Mouse (Mus musculus) liver, embryonic 13.5 days (tissue): Measurements from ENCODE around the gene Rpl9-ps1. TPM values are rescaled to one million over a fixed set of nuclear protein-coding genes. Genes with fewer than 3 reads are reported as not detected.
A peak's percentile ranks its signal among the peaks of the same experiment; 100 is the strongest.

Source experiments
- ATAC-seq: fragments of 200-750 bp; cut with Nextera tagmentation; 2 replicates; pipeline ENCODE4 v1.8.0; 2017; ENCODE audit warnings: low read depth, mild to moderate bottlenecking, moderate number of reproducible peaks, moderate library complexity
- DNase-seq: peaks from one replicate; pipeline ENCODE4 v3.0.0; 2022
- H3K27ac ChIP-seq: fragments of 300-500 bp; sonication (generic); 2 replicates; pipeline ENCODE4 v1.5.1; 2015; ENCODE audit warnings: moderate library complexity, mild to moderate bottlenecking, inconsistent platforms
- H3K27me3 ChIP-seq: fragments of 300-500 bp; sonication (generic); 2 replicates; pipeline ENCODE4 v1.6.1; 2015; ENCODE audit warnings: mild to moderate bottlenecking, inconsistent platforms
- H3K36me3 ChIP-seq: fragments of 300-500 bp; sonication (generic); 2 replicates; pipeline ENCODE4 v1.6.1; 2015; ENCODE audit warnings: mild to moderate bottlenecking, inconsistent platforms
- H3K4me1 ChIP-seq: fragments of 300-500 bp; sonication (generic); replicated peaks from 2 replicates; pipeline ENCODE4 v1.6.1; 2015; ENCODE audit warnings: inconsistent platforms
- H3K4me2 ChIP-seq: fragments of 300-500 bp; sonication (generic); 2 replicates; pipeline ENCODE4 v1.6.1; 2015; ENCODE audit warnings: inconsistent platforms, mild to moderate bottlenecking, moderate library complexity
- H3K4me3 ChIP-seq: fragments of 300-500 bp; sonication (generic); replicated peaks from 2 replicates; pipeline ENCODE4 v1.5.1; 2015; ENCODE audit warnings: mild to moderate bottlenecking, inconsistent platforms
- H3K9ac ChIP-seq: fragments of 300-500 bp; sonication (generic); 2 replicates; pipeline ENCODE4 v1.6.1; 2015; ENCODE audit warnings: mild to moderate bottlenecking, inconsistent platforms
- H3K9me3 ChIP-seq: fragments of 300-500 bp; sonication (generic); replicated peaks from 2 replicates; pipeline ENCODE4 v1.6.1; 2016; ENCODE audit warnings: inconsistent platforms
- WGBS: fragments of 180-500 bp; shearing (Covaris S2); methylation state at CpG from one replicate; pipeline ENCODE4 v1.1.7; 2015; ENCODE audit not compliant: insufficient replicate concordance; 5-methylcytosine and 5-hydroxymethylcytosine counted together
- polyA plus RNA-seq: library from polyadenylated mRNA; unstranded; fragments of >200 nt; fragmentation: Nextera tagmentation; extraction: Ambion mirVana; gene quantifications from 2 replicates; pipeline ENCODE4 v1.2.1, GENCODE M21; 2015

The Rpl9-ps1 gene
- polyA plus RNA-seq, 1 experiment from 2014 or later = not detected

- Histone ChIP-seq H3K27ac (no peak overlapping the region), H3K36me3 (no peaks in the 10 kb centered on the region), H3K4me2 (no peak overlapping the region), H3K9ac (no peak overlapping the region), H3K4me3 (no peak overlapping the region), H3K9me3 (no peaks in the 10 kb centered on the region), H3K4me1 (no peaks in the 10 kb centered on the region), H3K27me3 (no peaks in the 10 kb centered on the region)
- WGBS = 12% methylated on average over 2 of the region's 2 CpGs
- DNase-seq (no peak), ATAC-seq (no peak)
Measured at GRCm38 (mm10) chr11:83641216-83641615, 4.2 kb downstream of the Rpl9-ps1 start.

GRCm38 (mm10) chr11:83640141-83640540 is 5.3 kb downstream of the Rpl9-ps1 start:
- no peak overlapping the region for H3K4me3 ChIP-seq

DNA sequence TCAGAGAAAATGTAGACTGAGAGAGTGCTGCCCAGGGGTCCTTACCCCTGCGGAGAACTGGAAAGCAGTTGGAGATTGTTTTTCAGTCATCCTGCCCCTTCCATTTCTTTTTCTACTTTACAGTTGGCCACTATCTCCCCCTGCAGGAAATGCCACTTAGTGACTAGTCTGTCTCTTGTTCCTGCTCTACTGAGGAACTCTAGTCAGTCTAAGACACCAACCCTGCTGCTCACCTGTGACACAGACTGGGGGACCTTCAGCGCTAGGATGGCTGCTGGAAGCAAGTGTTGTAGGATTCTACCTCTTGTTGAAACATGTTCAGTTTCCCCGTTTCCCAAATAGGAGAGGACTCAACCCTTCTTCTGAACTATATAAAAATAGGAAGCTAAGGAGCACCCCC is 5.9 kb downstream of the Rpl9-ps1 start:
- Histone ChIP-seq H3K36me3 (no peaks in the 10 kb centered on the region), H3K9ac (no peak overlapping the region), H3K9me3 (no peaks in the 10 kb centered on the region), H3K27me3 (no peaks in the 10 kb centered on the region), H3K27ac (no peak overlapping the region), H3K4me2 (no peak overlapping the region), H3K4me3 (no peak overlapping the region), H3K4me1 (no peaks in the 10 kb centered on the region)
- WGBS = 28% methylated on average over 3 of the region's 3 CpGs
- DNase-seq = no peak
- ATAC-seq = no peak

More at GRCm38 (mm10) chr11:83640141-83640540, 5.3 kb downstream of the Rpl9-ps1 start:
- WGBS = 15% methylated on average over 5 of the region's 5 CpGs
- Histone ChIP-seq H3K27ac (no peak overlapping the region), H3K27me3 (no peaks in the 10 kb centered on the region), H3K9ac (no peak overlapping the region), H3K36me3 (no peaks in the 10 kb centered on the region), H3K9me3 (no peaks in the 10 kb centered on the region), H3K4me1 (no peaks in the 10 kb centered on the region), H3K4me2 (no peak overlapping the region)
- DNase-seq (no peak), ATAC-seq (peak; percentile 34; the same call in 1 of the 2 replicates)

GRCm38 (mm10) chr11:83638934-83639333 is 6.5 kb downstream of the Rpl9-ps1 start:
- DNase-seq (no peak), ATAC-seq (no peak)
- no peak overlapping the region for H3K4me2 ChIP-seq
- no peaks in the 10 kb centered on the region for H3K9me3 ChIP-seq
- no peaks in the 10 kb centered on the region for H3K27me3 ChIP-seq
- no peaks in the 10 kb centered on the region for H3K4me1 ChIP-seq
- no peak overlapping the region for H3K9ac ChIP-seq
- no peak overlapping the region for H3K4me3 ChIP-seq
- 37% methylated on average over 2 of the region's 2 CpGs for WGBS
- no peaks in the 10 kb centered on the region for H3K36me3 ChIP-seq
- no peak overlapping the region for H3K27ac ChIP-seq

GRCm38 (mm10) chr11:83636742-83637235 is 8.6 kb downstream of the Rpl9-ps1 start:
- Histone ChIP-seq H3K4me2 (no peak overlapping the region), H3K27me3 (no peaks in the 10 kb centered on the region), H3K36me3 (no peaks in the 10 kb centered on the region), H3K9ac (no peak overlapping the region), H3K9me3 (no peaks in the 10 kb centered on the region), H3K27ac (no peak overlapping the region), H3K4me3 (no peak overlapping the region), H3K4me1 (no peaks in the 10 kb centered on the region)
- no peak for DNase-seq
- 33% methylated on average over 1 of the region's 1 CpGs for WGBS
- no peak for ATAC-seq

GRCm38 (mm10) chr11:83634898-83635297 is 10.5 kb downstream of the Rpl9-ps1 start:
- no peaks in the 10 kb centered on the region for H3K27me3 ChIP-seq
- 72% methylated on average over 2 of the region's 2 CpGs for WGBS
- H3K36me3 ChIP-seq = no peaks in the 10 kb centered on the region

DNA sequence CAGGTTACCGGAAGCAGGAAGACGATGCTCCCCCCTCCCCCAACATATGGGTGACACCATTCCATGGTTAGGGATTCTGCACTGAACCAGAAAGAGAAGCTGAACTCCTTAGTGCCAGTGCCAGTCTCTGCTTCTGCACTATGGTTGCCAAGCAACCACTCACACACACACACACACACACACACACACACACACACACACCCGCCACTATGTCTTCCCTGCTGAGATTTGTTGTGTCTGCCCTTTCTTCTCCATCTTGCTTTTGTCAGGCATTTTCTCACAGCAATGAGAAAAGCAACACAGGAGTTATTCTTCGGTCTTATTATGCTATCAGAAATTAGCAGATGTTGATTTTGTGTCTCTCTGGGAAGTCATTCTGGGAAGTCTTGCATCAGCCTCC is 11.0 kb downstream of the Rpl9-ps1 start:
- 62% methylated on average over 4 of the region's 4 CpGs for WGBS
- H3K4me3 ChIP-seq = no peak overlapping the region
- H3K36me3 ChIP-seq = no peaks in the 10 kb centered on the region
- no peak overlapping the region for H3K9ac ChIP-seq
- no peak overlapping the region for H3K4me2 ChIP-seq
- no peaks in the 10 kb centered on the region for H3K27me3 ChIP-seq
- ATAC-seq = no peak
- no peak overlapping the region for H3K27ac ChIP-seq
- H3K9me3 ChIP-seq = no peaks in the 10 kb centered on the region
- DNase-seq = no peak
- H3K4me1 ChIP-seq = no peaks in the 10 kb centered on the region

More at GRCm38 (mm10) chr11:83634898-83635297, 10.5 kb downstream of the Rpl9-ps1 start:
- Histone ChIP-seq H3K9me3 (no peaks in the 10 kb centered on the region), H3K9ac (no peak overlapping the region), H3K4me1 (no peaks in the 10 kb centered on the region), H3K27ac (no peak overlapping the region), H3K4me2 (no peak overlapping the region), H3K4me3 (no peak overlapping the region)
- ATAC-seq (no peak), DNase-seq (no peak)

DNA sequence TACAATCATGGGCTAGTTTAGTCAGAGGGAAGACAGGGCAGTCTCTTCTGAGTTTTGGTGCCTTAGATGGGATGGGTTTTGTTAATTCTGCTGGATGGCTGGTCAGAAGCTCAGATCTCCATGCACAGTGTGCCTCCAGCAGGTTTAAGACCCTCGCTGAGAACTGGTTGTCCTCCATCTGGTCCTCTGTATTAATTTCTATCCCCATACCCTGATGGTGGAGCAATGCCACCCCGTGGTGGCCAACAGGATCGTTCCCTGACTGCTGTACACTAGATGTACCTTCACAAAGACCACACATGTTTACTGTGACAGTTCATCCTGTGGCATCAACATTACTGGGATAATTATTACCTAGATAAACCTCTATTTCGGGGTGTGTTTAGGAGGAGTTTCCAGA is 12.7 kb downstream of the Rpl9-ps1 start:
- no peak overlapping the region for H3K4me2 ChIP-seq
- 39% methylated on average over 4 of the region's 4 CpGs for WGBS
- no peaks in the 10 kb centered on the region for H3K36me3 ChIP-seq
- no peak overlapping the region for H3K4me3 ChIP-seq
- DNase-seq (no peak), ATAC-seq (no peak)
- no peaks in the 10 kb centered on the region for H3K9me3 ChIP-seq
- no peaks in the 10 kb centered on the region for H3K4me1 ChIP-seq
- no peak overlapping the region for H3K9ac ChIP-seq
- no peak overlapping the region for H3K27ac ChIP-seq
- H3K27me3 ChIP-seq = no peaks in the 10 kb centered on the region

- no peak for DNase-seq
- H3K9ac ChIP-seq = no peak overlapping the region
- 38% methylated on average over 2 of the region's 2 CpGs for WGBS
Measured at GRCm38 (mm10) chr11:83631065-83631464, 14.4 kb downstream of the Rpl9-ps1 start.

GRCm38 (mm10) chr11:83630630-83631029 is 14.8 kb downstream of the Rpl9-ps1 start:
- ATAC-seq (no peak), DNase-seq (no peak)
- no peak overlapping the region for H3K4me3 ChIP-seq
- no peaks in the 10 kb centered on the region for H3K27me3 ChIP-seq
- H3K9me3 ChIP-seq = no peaks in the 10 kb centered on the region
- 84% methylated on average over 1 of the region's 1 CpGs for WGBS
- no peak overlapping the region for H3K27ac ChIP-seq
- H3K9ac ChIP-seq = no peak overlapping the region
- H3K4me2 ChIP-seq = no peak overlapping the region
- no peaks in the 10 kb centered on the region for H3K36me3 ChIP-seq
- H3K4me1 ChIP-seq = no peaks in the 10 kb centered on the region

More at GRCm38 (mm10) chr11:83631065-83631464, 14.4 kb downstream of the Rpl9-ps1 start:
- no peaks in the 10 kb centered on the region for H3K4me1 ChIP-seq
- no peak overlapping the region for H3K4me3 ChIP-seq
- H3K27me3 ChIP-seq = no peaks in the 10 kb centered on the region
- H3K4me2 ChIP-seq = no peak overlapping the region
- no peaks in the 10 kb centered on the region for H3K36me3 ChIP-seq
- no peaks in the 10 kb centered on the region for H3K9me3 ChIP-seq
- no peak overlapping the region for H3K27ac ChIP-seq
- ATAC-seq = no peak

GRCm38 (mm10) chr11:83628808-83629207 is 16.6 kb downstream of the Rpl9-ps1 start:
- H3K27me3 ChIP-seq = no peaks in the 10 kb centered on the region
- 53% methylated on average over 9 of the region's 9 CpGs for WGBS
- no peaks in the 10 kb centered on the region for H3K4me1 ChIP-seq
- H3K9ac ChIP-seq = no peak overlapping the region
- no peak for DNase-seq
- ATAC-seq = no peak
- H3K36me3 ChIP-seq = no peaks in the 10 kb centered on the region
- no peak overlapping the region for H3K4me2 ChIP-seq
- H3K9me3 ChIP-seq = no peaks in the 10 kb centered on the region
- no peak overlapping the region for H3K4me3 ChIP-seq
- H3K27ac ChIP-seq = no peak overlapping the region

DNA sequence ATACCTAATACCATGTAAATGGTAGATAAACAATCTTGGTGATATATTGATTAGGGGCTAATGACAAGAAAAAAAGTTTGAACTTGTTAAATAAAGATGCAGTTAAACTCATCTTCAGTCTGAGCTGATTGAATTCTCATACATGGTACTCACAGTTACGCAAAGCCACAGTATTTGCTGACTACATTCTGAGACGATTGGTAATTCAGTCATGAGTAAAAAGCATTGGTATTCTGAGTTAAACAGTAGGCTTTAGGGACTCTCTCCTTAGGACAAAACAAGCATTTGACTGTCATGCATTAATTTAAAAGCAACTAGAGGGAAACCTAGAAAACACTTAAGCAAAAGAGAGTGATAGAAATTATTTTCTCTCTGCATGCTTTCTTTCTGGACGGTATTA is 21.8 kb downstream of the Rpl9-ps1 start:
- Histone ChIP-seq H3K36me3 (no peaks in the 10 kb centered on the region), H3K4me1 (no peaks in the 10 kb centered on the region), H3K4me2 (no peak overlapping the region), H3K4me3 (no peak overlapping the region), H3K9ac (no peak overlapping the region), H3K27me3 (no peaks in the 10 kb centered on the region), H3K9me3 (no peaks in the 10 kb centered on the region), H3K27ac (no peak overlapping the region)
- WGBS = 65% methylated on average over 3 of the region's 3 CpGs
- ATAC-seq (no peak), DNase-seq (no peak)
